In genomic region chr19:36637948-36638587, GRCm38 (mm10) we compare ENCODE assay signal across 18 mouse cellular contexts.
DNase-seq lines count a peak whose midpoint lies in the region; ATAC-seq and TF ChIP-seq lines count a peak whose summit lies in the region.
"Had no signal": no experiment of that assay in that cellular context is flagged by ENCODE, and none has a peak within 500 bp of the region (broad histone marks: within the 10 kb centered on the region; RNA-seq: fewer than 3 reads in every experiment).

No protein-coding gene starts in this region.

- H3K4me2 ChIP-seq in liver, embryonic 12.5 days, result no peak overlapping the region
- H3K4me2 ChIP-seq: embryonic facial prominence, embryonic 15.5 days; hindbrain, embryonic 15.5 days; lung, embryonic 15.5 days; neural tube, embryonic 13.5 days; stomach, embryonic 15.5 days had no signal

- H3K4me1 ChIP-seq in liver, adult 2 months (ENCODE audit: control insufficient read depth, insufficient read depth, low read length), result peaks cover 24% of the 10 kb centered on the region
- no peaks in the 10 kb centered on the region for H3K4me1 ChIP-seq in liver, embryonic 12.5 days
- H3K4me1 ChIP-seq: forebrain, embryonic 10.5 days; heart, embryonic 10.5 days; hindbrain, embryonic 15.5 days; neural tube, embryonic 13.5 days; stomach, embryonic 15.5 days had no signal

- DNase-seq in liver, adult 2 months (ENCODE audit: extremely low read depth, low read depth, low spot score), result peak; percentile 99
- peak; percentile 28 for DNase-seq in R1 (ENCODE audit: low read depth, low spot score)
- peak; percentile 9 for DNase-seq in gonadal fat pad, adult 2 months (ENCODE audit: low read depth)
- peak; percentile 41 for DNase-seq in retina, postnatal 1 day
- DNase-seq in thymus, postnatal 36 days, result no peak
- DNase-seq in lung, postnatal 25 days (ENCODE audit: low spot score), result no peak
- DNase-seq: adrenal gland, postnatal 36 days; cerebellum, adult 2 months; heart, postnatal 14 days had no signal

- H3K27ac ChIP-seq in liver, adult 2 months (replicated peaks; ENCODE audit: insufficient read depth, low read depth, low read length), result peak overlapping the region; percentile 58
- H3K27ac ChIP-seq in liver, embryonic 12.5 days, result no peak overlapping the region
- H3K27ac ChIP-seq: embryonic facial prominence, embryonic 15.5 days; forebrain, embryonic 10.5 days; heart, embryonic 10.5 days; hindbrain, embryonic 15.5 days; layer of hippocampus, adult 2 months; lung, embryonic 15.5 days; neural tube, embryonic 13.5 days; stomach, embryonic 15.5 days had no signal

- H3K79me2 ChIP-seq in liver, adult 2 months (ENCODE audit: control insufficient read depth, insufficient read depth, low read length), result no peaks in the 10 kb centered on the region

- H3K9ac ChIP-seq in liver, adult 2 months (ENCODE audit: low read depth, low read length), result no peak overlapping the region
- H3K9ac ChIP-seq in liver, embryonic 12.5 days, result no peak overlapping the region
- H3K9ac ChIP-seq: embryonic facial prominence, embryonic 15.5 days; hindbrain, embryonic 15.5 days; lung, embryonic 15.5 days; neural tube, embryonic 13.5 days; stomach, embryonic 15.5 days had no signal

- 30% methylated on average over 7 of the region's 7 CpGs for WGBS in liver, adult 2 months
- WGBS in liver, embryonic 12.5 days (ENCODE audit: insufficient replicate concordance), result 68% methylated on average over 7 of the region's 7 CpGs

- ATAC-seq in liver, embryonic 12.5 days, result no peak

- H3K27me3 ChIP-seq in liver, adult 2 months (ENCODE audit: control insufficient read depth, insufficient read depth, low read length), result no peaks in the 10 kb centered on the region
- no peaks in the 10 kb centered on the region for H3K27me3 ChIP-seq in liver, embryonic 12.5 days (replicated peaks)
- H3K27me3 ChIP-seq: embryonic facial prominence, embryonic 15.5 days; hindbrain, embryonic 15.5 days; lung, embryonic 15.5 days; neural tube, embryonic 13.5 days; stomach, embryonic 15.5 days had no signal

- TF ChIP-seq CTCF in liver, adult 2 months (IDR thresholded peaks at IDR 0.05; ENCODE audit: low read depth, low read length), result no peak

- no peak overlapping the region for H3K4me3 ChIP-seq in liver, adult 2 months (ENCODE audit: insufficient read depth, low read depth, low read length)
- no peak overlapping the region for H3K4me3 ChIP-seq in liver, embryonic 12.5 days
- H3K4me3 ChIP-seq: embryonic facial prominence, embryonic 15.5 days; forebrain, embryonic 10.5 days; heart, embryonic 10.5 days; hindbrain, embryonic 15.5 days; layer of hippocampus, adult 2 months; lung, embryonic 15.5 days; neural tube, embryonic 13.5 days; stomach, embryonic 15.5 days had no signal

- no peak for TF ChIP-seq POLR2A in liver, adult 2 months (IDR thresholded peaks at IDR 0.05; ENCODE audit: extremely low read depth, insufficient read depth, low read length)

- no peaks in the 10 kb centered on the region for H3K9me3 ChIP-seq in liver, embryonic 12.5 days (replicated peaks)
- H3K9me3 ChIP-seq: embryonic facial prominence, embryonic 15.5 days; heart, embryonic 10.5 days; hindbrain, embryonic 15.5 days; lung, embryonic 15.5 days; stomach, embryonic 15.5 days had no signal

- H3K36me3 ChIP-seq in liver, adult 2 months (ENCODE audit: control insufficient read depth, insufficient read depth, low read length), result no peaks in the 10 kb centered on the region
- H3K36me3 ChIP-seq in liver, embryonic 12.5 days, result no peaks in the 10 kb centered on the region
- H3K36me3 ChIP-seq: embryonic facial prominence, embryonic 15.5 days; forebrain, embryonic 10.5 days; hindbrain, embryonic 15.5 days; lung, embryonic 15.5 days; neural tube, embryonic 13.5 days; stomach, embryonic 15.5 days had no signal

Comparison
In these comparisons a context has a peak if more than half of its experiments do, and no peak if none do; other contexts are left out.
1. DNase-seq: peak in liver, adult 2 months (single experiment), R1 (single experiment), gonadal fat pad, adult 2 months (single experiment) and retina, postnatal 1 day (single experiment); none in thymus, postnatal 36 days (0 of 2) and lung, postnatal 25 days (single experiment).